Mouse (Mus musculus): Measurements from ENCODE around the gene Gm9913.

The Gm9913 gene

GRCm38 (mm10) chr2:125505006-125505745, at the start of gene Gm9913:
Gene Gm9913, plus strand, starts transcription at chr2:125505089.
- DNase-seq: peak; percentile 61 to 70

- DNase-seq: no peak
Measured at GRCm38 (mm10) chr2:125456059-125456789, 48.7 kb upstream of the Gm9913 start.

GRCm38 (mm10) chr2:125459087-125459486, 45.8 kb upstream of the Gm9913 start:
- no peak for DNase-seq

DNA sequence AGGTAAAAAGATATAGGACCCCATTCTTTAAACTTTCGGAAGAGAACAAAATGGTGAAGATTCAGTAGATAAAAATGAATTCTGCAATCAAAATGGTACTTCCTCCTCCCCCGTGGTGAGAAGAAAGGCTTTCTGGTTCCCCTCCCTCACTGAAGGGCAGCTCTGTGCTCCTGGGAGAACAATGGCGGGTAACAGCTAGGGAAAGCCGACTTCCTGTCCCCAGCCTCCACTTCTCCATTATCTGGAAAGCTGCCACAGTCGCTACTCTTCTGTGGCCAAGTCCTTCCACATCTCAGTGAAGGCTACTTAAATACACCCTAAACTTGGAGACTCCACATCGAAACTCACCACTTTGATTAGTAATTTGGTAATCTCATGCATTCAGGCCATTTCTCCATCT, 40.9 kb upstream of the Gm9913 start:
- no peak for DNase-seq

DNA sequence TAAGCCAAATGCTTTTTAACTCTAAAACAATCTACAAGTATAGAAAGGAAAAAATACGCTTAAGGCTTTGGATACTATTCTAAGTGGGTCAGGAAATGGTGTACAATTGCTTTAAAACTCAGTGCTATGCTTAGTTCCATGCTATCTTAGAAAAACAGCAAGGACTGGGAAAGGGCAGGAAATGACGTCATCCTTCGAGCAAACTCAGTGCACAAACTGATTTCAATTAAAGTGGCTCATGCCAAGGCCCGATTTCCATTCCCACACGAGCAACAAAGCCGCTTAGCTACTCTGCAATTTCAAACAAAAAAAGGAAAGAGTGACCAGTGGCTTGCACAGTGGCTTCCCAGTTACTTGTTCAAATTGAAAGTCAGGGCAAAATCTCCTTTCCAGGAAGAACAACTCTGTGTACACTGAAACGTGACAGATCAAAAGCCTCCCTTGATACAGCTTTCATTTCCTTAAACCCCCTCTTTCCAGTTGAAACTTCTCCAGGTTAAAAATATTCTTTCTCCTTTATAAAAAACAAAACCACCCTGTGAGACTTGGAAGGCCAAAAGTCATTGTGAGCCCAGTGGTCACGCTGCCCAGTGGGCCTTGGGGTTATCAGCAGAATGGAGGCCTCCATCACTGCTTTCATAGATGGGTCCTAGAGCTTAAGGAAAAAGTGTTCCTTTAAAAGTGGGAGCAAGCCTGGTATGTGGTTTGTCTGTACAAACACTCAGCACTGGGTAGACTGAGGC, 34.2 kb upstream of the Gm9913 start:
- DNase-seq: no peak

DNA sequence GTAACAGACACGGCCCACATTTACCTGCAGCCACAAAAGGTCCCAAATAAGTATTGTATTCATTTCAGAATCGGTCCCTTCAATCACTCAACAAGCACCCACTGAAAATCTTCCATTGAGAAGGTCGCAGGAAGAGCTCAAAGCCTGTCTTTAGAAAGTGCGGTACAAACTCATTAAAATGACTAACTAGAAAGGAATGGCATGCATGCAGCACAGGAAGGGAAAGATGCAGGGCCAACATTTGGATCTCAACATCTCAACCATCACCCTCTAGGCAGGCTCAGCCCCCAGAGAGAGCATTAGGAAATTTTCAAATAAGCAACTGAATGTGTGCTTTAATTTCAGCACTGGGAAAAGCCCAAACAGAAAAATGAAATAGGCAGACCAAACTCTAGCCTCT, 33.2 kb upstream of the Gm9913 start:
- DNase-seq: no peak

- DNase-seq: no peak
Measured at GRCm38 (mm10) chr2:125473228-125473627, 31.7 kb upstream of the Gm9913 start.

GRCm38 (mm10) chr2:125474690-125475089, 30.2 kb upstream of the Gm9913 start:
- DNase-seq: no peak

- DNase-seq: peak; percentile 19 to 27
Measured at GRCm38 (mm10) chr2:125476231-125476630, 28.7 kb upstream of the Gm9913 start.

DNA sequence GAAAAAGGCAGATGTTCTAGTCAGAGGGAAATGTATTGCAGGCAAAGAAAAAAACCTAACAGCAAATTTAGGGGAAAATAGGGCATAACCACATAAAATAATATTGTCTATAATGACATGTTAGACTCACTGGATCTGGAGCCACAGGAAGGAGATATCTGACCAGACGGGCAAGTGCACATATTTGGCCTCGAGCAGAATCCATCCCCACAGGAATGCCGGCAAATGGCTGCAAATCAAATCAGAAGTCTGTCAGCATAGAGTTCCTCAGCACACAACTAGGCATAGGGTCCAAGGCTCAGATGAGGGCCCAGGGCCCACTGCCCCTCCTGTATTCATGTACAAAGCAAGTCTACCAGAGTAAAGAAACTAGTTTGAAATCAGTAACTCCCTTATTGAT, 27.5 kb upstream of the Gm9913 start:
- DNase-seq: peak; percentile 22 to 31

DNA sequence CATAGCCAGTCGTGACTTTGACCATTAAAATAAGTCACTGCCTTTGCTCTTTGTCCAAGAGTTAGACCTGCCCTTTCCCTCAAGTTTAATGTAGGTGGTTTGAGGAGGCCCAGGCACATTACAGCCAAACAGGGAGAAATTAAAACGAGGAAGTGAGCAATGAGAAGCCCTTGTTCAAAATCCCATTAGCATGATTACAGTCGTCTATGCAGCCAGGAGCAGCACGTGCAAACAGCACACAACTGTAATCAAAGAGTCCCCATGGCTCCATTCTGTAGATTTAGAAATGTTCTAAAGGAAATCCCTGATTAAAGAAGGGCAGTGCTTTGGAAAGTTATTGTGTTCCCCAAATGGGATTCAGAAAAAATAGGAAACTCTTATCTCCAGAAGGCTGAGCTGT, 26.2 kb upstream of the Gm9913 start:
- no peak for DNase-seq

DNA sequence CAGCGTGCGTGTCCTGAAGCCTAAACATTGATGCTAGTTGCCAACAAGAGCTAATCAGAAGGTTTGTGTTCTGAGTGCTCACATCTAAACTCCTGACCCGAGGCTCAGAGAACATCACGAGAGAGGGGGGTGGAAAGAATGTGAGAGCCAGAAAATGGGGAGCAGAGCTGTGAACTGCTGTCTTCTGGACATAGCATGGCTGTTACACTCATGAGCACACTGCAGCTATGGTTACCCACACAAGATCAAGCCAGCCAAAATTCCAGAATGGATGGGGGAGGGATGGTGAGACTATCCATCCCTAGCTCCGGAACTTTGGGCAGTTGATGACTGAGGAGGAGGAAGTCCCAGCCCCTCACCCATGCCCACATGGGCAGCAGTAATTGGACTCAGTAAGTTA, 24.8 kb upstream of the Gm9913 start:
- no peak for DNase-seq

DNA sequence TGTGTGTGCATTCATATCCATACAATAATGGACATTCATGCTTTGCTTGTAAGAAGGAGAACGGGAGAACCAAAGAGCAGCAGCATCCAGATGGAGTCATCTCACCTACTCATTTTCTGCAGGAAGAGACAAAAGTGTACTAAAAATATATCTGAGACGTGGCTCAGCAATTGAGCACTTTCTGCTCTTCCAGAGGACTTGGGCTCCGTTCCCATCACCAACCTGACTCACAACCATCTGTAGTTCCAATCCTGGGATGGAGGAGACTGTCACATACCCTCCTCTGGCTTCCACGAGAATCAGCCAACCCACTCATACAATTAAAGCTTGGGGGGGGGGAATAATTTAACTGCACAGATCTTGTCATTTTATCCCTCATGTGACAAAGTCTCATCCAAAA, 23.8 kb upstream of the Gm9913 start:
- no peak for DNase-seq

DNA sequence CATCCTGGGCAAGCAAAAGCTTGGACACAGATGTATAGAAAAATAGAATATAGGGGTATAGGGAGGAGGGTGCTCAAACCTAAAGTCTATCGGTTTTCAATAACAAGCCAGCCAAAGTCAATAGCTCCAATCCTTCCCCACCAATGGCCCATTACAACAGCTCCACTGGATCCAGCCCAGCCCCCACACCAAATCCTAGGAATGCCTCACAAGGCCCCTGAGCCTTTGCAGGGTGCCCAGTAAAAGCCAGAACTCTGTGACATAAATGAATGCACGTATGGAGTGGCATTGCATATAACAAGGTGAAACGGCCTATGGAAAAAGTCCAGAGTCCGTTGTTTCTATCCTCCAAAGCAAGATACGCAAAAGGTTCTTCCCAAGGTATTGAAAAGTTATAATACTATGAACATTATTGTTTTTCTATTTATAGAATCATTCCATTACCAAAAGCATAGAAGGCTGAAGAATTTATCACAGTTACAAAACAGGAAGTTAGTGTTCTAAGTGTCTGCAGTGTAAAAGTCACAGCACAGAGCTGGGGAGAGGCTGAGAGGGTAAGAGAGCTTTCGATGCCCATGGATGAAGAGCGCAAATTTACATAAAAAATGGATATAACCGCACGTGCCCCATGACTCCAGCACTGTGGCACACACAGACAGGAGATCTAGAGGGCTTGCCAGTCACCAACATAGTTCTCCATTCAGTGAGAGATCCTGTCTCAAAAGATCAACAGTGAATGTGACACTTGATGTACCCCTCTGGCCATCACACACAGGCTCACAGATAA, 23.2 kb upstream of the Gm9913 start:
- DNase-seq: no peak

- DNase-seq: no peak
Measured at GRCm38 (mm10) chr2:125484164-125484563, 20.7 kb upstream of the Gm9913 start.

DNA sequence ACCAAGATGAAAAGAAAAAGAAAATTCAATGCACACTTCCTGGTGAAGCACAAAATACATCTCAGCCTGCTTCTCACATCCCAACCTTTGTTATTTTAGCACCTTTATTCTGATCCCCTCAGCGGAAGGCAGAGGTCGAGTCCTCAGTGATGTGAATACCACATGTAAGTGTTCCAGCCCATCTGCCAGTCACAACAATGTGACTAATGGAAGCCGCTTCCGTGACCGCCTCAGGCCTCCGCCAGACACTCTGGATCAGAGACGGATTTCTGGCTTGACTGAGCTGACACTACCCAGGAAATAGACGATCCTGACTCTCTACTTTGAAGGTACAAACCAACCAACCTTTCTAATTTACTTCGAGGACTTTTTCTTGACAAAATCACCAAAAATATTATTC, 20.0 kb upstream of the Gm9913 start:
- no peak for DNase-seq

DNA sequence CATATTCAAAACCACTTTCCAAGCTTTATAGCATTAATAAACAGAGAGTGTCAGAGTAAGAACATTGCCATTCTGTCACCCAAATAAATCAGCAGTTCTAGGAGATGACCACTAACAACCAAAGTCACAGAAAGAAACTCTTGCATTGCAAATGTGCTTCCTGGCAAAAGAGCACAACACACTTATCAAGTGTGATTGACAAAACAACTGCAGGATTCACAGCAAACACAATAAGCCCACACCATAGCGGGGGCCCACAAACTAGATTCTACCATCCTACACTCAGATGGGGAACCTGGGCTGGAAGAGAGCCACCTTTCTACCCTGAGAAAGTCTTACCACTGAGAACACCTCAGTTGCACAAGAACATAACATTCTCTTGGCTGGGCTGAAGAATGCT, 14.9 kb upstream of the Gm9913 start:
- no peak for DNase-seq

DNA sequence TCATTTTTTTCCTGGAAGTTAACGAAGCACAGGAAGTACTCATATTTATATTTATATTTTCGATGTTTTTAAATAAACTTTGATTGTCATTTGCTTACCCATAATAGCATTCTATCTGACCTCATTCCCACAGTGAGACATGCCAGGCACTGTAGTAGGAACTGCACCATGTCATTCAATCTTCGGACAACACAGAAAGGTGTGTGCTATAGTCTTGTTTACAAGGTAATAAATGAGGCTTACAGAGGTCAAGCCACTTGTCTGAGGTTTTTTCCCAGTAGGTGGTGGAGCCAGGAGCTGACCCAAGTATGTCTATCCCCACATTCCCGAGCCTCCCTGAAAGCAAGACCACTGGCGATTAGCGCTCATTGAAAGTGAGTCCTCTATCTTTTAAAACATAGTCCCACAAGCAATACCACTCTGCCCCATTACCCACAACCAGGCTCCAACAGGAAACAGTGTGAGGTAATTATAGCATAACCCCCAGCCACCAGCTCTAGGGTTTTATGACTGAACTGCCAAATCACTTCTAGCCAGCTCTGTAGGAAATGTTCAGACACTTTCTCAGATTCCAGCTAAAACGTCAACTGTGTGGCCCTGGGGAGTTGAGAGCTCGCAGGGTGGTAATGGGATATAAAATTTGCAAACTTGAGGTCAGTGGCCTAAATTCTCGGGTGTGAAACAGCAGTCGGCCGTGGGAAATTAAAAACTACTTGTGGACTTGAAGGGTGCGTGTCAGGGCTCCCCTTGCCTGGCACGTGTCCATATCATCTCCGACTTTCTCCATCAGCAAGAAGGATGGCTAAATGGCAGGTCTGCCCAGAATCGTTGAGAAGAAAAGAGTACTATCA, 12.6 kb upstream of the Gm9913 start:
- no peak for DNase-seq

DNA sequence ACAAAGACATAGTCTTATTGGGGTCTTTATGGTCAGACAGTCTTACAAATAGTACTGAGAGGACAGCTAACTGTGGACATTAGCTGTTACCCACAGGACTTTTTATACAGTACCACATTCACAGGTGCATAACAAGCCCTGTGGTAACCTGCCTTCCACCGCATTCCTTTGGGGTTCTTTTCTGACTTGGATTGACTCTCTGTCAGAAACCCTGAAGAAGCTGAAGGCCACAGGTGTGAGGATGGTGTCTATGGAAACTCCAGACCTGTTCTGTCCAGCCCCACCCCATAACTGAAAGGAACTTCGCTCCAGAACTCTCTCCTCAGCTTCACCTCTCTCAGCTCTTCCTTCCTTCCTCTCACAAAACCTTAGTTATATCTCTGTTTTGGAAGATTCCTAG, 10.6 kb upstream of the Gm9913 start:
- DNase-seq: no peak

GRCm38 (mm10) chr2:125494831-125495812, 9.8 kb upstream of the Gm9913 start:
- DNase-seq: no peak

DNA sequence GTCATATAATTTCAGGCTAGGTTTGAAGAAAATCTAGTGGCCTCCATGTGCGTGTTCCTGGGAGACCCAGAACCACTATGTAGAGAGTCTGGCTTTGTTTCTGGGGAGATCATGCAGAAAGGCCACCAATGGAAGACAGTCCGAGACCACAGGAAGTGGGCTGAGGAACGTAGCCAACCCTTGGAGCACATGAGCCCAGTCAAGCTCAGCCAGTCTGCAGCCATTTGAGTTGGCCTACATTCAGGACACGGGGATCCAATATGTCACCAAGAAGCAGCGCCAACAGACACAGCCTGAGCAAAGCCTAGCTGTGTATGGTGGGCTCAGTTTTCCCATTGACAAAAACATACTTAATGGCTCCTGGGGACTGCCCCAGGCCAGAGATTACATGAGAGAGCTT, 8.2 kb upstream of the Gm9913 start:
- peak; percentile 73 to 76 for DNase-seq

Data from cerebellum, postnatal 25 days (tissue).